In the genomic region with DNA sequence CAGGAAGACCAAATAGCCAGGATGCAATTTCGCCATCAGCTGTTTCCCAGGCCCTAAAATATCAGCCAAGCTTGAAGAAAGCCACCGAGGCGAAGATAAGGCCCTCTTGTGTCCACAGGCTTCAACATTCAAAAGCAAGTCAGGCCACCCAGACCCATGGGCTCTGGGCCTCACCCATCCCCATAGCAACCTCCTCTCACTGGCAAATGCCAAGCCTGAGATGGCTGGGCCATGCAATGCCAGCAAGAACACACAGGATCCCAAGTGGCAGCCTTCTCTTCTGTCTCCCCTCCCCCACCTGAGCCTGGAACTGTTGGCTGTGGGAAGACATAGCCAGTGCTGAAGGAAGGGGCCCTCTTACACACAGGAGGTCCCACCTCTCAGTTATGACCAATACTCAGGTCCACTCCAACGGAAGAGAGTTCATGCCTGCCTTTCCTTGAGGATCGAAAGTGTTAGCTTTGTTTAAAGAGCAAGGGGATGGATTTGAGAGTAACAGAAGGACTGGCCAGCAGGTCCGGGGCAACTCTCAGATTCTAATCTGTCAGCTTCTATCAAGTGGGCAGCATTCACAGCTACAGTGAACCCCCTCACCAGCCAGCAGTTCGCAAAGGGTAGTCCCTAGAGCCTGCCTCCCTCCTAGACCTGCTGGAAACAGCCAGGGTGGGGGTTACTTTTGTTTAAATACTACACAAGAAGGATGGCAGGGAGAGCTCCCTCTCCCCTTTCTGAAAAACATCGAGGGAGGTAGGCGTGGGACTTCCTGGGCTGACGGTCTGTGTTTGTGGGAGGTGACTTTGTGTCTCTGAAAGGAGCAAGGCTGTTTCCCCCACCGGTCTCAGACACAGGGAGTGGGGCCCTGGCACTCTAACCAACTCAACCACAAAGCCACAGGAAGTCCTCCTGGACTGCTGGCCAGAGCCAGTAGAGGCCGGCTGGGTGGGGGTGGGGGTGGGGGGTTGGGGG, we compare ENCODE assay signal across 8 mouse cellular contexts. TPM values are rescaled to one million over a fixed set of nuclear protein-coding genes. Genes with fewer than 3 reads are reported as not detected.
A peak's percentile ranks its signal among the peaks of the same experiment; 100 is the strongest.
DNase-seq lines count a peak whose midpoint lies in the region; ATAC-seq and TF ChIP-seq lines count a peak whose summit lies in the region.

No protein-coding gene starts in this region.

- dilution Hi-C loops in CH12.LX (cut with MboI; ENCODE audit: extremely low pct_ligation_motif_present, extremely low pct_unique_long_range_greater_than_20kb, low sequenced_read_pairs), result no loop called here

- no peaks in the 10 kb centered on the region for H3K9me3 ChIP-seq in hindbrain, embryonic 10.5 days
- H3K9me3 ChIP-seq in hindbrain, embryonic 11.5 days (ENCODE audit: control insufficient read depth, low read length), result no peaks in the 10 kb centered on the region
- no peaks in the 10 kb centered on the region for H3K9me3 ChIP-seq in CH12.LX (replicated peaks; ENCODE audit: low read length)
- no peaks in the 10 kb centered on the region for H3K9me3 ChIP-seq in embryonic facial prominence, embryonic 12.5 days
- no peaks in the 10 kb centered on the region for H3K9me3 ChIP-seq in limb, embryonic 10.5 days (replicated peaks)

- peaks cover 47% of the 10 kb centered on the region for H3K4me1 ChIP-seq in hindbrain, embryonic 10.5 days (replicated peaks)
- 0 out of 2 replicates have a peak, but pooled peaks cover 7% of the 10 kb centered on the region for H3K4me1 ChIP-seq in hindbrain, embryonic 11.5 days (replicated peaks; ENCODE audit: control insufficient read depth, insufficient read depth, low read length)
- peaks cover 32 to 90% of the 10 kb centered on the region in 2 experiments for H3K4me1 ChIP-seq in CH12.LX (ENCODE audit: control insufficient read depth in 1 of 2, insufficient read depth in 2 of 2)
- H3K4me1 ChIP-seq in embryonic facial prominence, embryonic 12.5 days, result peaks cover 31% of the 10 kb centered on the region
- peaks cover 53% of the 10 kb centered on the region for H3K4me1 ChIP-seq in limb, embryonic 10.5 days

- no peak for ATAC-seq in hindbrain, embryonic 11.5 days (ENCODE audit: low FRiP score)
- ATAC-seq in embryonic facial prominence, embryonic 12.5 days (ENCODE audit: insufficient number of reproducible peaks, insufficient read depth, low FRiP score, low TSS enrichment), result no peak
- peak; percentile 33 for ATAC-seq in megakaryocyte-erythroid progenitor cell, adult 5-6 weeks (replicated peaks; ENCODE audit: low FRiP score, low TSS enrichment, poor library complexity, severe bottlenecking)

- in situ Hi-C loops in CH12.LX (cut with MboI; ENCODE audit: low pct_ligation_motif_present, low pct_unique_long_range_greater_than_20kb, low sequenced_read_pairs), result no loop called here

- no peak overlapping the region for H3K4me3 ChIP-seq in hindbrain, embryonic 10.5 days
- H3K4me3 ChIP-seq in hindbrain, embryonic 11.5 days (ENCODE audit: low read depth, low read length), result no peak overlapping the region
- H3K4me3 ChIP-seq in CH12.LX (replicated peaks in 1 of 3; ENCODE audit: low read depth in 2 of 3, low read length in 2 of 3, poor library complexity in 1 of 3), result no peak overlapping the region
- H3K4me3 ChIP-seq in embryonic facial prominence, embryonic 12.5 days, result no peak overlapping the region
- H3K4me3 ChIP-seq in limb, embryonic 10.5 days, result no peak overlapping the region

- H3K36me3 ChIP-seq in hindbrain, embryonic 10.5 days, result no peaks in the 10 kb centered on the region
- H3K36me3 ChIP-seq in hindbrain, embryonic 11.5 days (ENCODE audit: control insufficient read depth, insufficient read depth, low read length), result no peaks in the 10 kb centered on the region
- H3K36me3 ChIP-seq in CH12.LX (replicated peaks in 1 of 2; ENCODE audit: control insufficient read depth in 1 of 2, insufficient read depth in 1 of 2, low read length in 1 of 2), result peaks cover 0 to 2% of the 10 kb centered on the region in 2 experiments
- H3K36me3 ChIP-seq in embryonic facial prominence, embryonic 12.5 days, result no peaks in the 10 kb centered on the region
- H3K36me3 ChIP-seq in limb, embryonic 10.5 days, result no peaks in the 10 kb centered on the region

- H3K79me2 ChIP-seq in CH12.LX (replicated peaks; ENCODE audit: control insufficient read depth, extremely low read depth, insufficient read depth, poor library complexity, severe bottlenecking), result no peaks in the 10 kb centered on the region

- H3K27ac ChIP-seq in hindbrain, embryonic 10.5 days, result peak overlapping the region; percentile 83
- H3K27ac ChIP-seq in hindbrain, embryonic 11.5 days (ENCODE audit: low read depth, low read length), result no peak overlapping the region
- peak overlapping the region; percentile 38 for H3K27ac ChIP-seq in CH12.LX (ENCODE audit: insufficient read depth, low read depth)
- peak overlapping the region; percentile 63 for H3K27ac ChIP-seq in embryonic facial prominence, embryonic 12.5 days
- peak overlapping the region; percentile 57 for H3K27ac ChIP-seq in limb, embryonic 10.5 days

- no peaks in the 10 kb centered on the region for H3K27me3 ChIP-seq in hindbrain, embryonic 10.5 days (ENCODE audit: insufficient read depth, poor library complexity, severe bottlenecking)
- no peaks in the 10 kb centered on the region for H3K27me3 ChIP-seq in hindbrain, embryonic 11.5 days (ENCODE audit: control insufficient read depth, insufficient read depth, low read length)
- H3K27me3 ChIP-seq in CH12.LX (replicated peaks), result no peaks in the 10 kb centered on the region
- no peaks in the 10 kb centered on the region for H3K27me3 ChIP-seq in embryonic facial prominence, embryonic 12.5 days
- H3K27me3 ChIP-seq in limb, embryonic 10.5 days (ENCODE audit: low read depth, poor library complexity, severe bottlenecking), result peaks cover 12% of the 10 kb centered on the region; the same call in 1 of the 2 replicates

- no peak for TF ChIP-seq POLR2A in CH12.LX (IDR thresholded peaks at IDR 0.05; ENCODE audit: low read depth, low read length)

- no peak for TF ChIP-seq CTCF in CH12.LX (conservative IDR thresholded peaks at IDR 0.05 in 1 of 2, IDR thresholded peaks at IDR 0.05 in 1 of 2; ENCODE audit: low read depth in 2 of 2, low read length in 2 of 2)

- no peak for DNase-seq in hindbrain, embryonic 10.5 days (ENCODE audit: low spot score)
- no peak for DNase-seq in hindbrain, embryonic 11.5 days (ENCODE audit: low spot score)
- peak; percentile 41 for DNase-seq in CH12.LX (ENCODE audit: extremely low read depth)
- DNase-seq in limb, embryonic 10.5 days (ENCODE audit: low spot score), result no peak
- DNase-seq in yolk sac, embryonic 10.5 days (ENCODE audit: low spot score), result no peak
- no peak for DNase-seq in frontal cortex, postnatal 14 days (ENCODE audit: low spot score in 2 of 2)

- no peak overlapping the region for H3K4me2 ChIP-seq in hindbrain, embryonic 11.5 days (replicated peaks; ENCODE audit: low read depth, low read length)
- H3K4me2 ChIP-seq in CH12.LX (ENCODE audit: insufficient read depth, low read depth, poor library complexity, severe bottlenecking), result peak overlapping the region; percentile 91
- 0 out of 2 replicates have a peak overlapping the region, but pooled peaks have one; percentile 11 for H3K4me2 ChIP-seq in embryonic facial prominence, embryonic 12.5 days (replicated peaks)

- TF ChIP-seq EP300 in CH12.LX (IDR thresholded peaks at IDR 0.05; ENCODE audit: low read length), result peak; percentile 36; the same call in 1 of the 2 replicates

- no peak for TF ChIP-seq RAD21 in CH12.LX (IDR thresholded peaks at IDR 0.05; ENCODE audit: low read depth, low read length)

- H3K9ac ChIP-seq in hindbrain, embryonic 11.5 days (ENCODE audit: low read depth, low read length), result no peak overlapping the region
- H3K9ac ChIP-seq in CH12.LX (ENCODE audit: insufficient read depth, low read depth), result peak overlapping the region; percentile 43; the same call in 1 of the 2 replicates
- no peak overlapping the region for H3K9ac ChIP-seq in embryonic facial prominence, embryonic 12.5 days

- 30% methylated on average over 12 of the region's 12 CpGs for WGBS in hindbrain, embryonic 10.5 days
- 35% methylated on average over 12 of the region's 12 CpGs for WGBS in hindbrain, embryonic 11.5 days
- WGBS in embryonic facial prominence, embryonic 12.5 days, result 27% methylated on average over 12 of the region's 12 CpGs
- WGBS in limb, embryonic 10.5 days, result 38% methylated on average over 12 of the region's 12 CpGs

TF ChIP-seq in CH12.LX, 34 proteins besides CTCF, POLR2A, EP300 and RAD21:
- TF ChIP-seq MAX (IDR thresholded peaks at IDR 0.05; ENCODE audit: low read length) (no peak), ETS1 (conservative IDR thresholded peaks at IDR 0.05; ENCODE audit: low read depth, low read length) (peak; percentile 55; the same call in 1 of the 2 replicates), MEF2A (IDR thresholded peaks at IDR 0.05; ENCODE audit: borderline replicate concordance, low read depth, low read length) (peak; percentile 51; the same call in 1 of the 2 replicates), MAZ (IDR thresholded peaks at IDR 0.05; ENCODE audit: low read depth, low read length) (0 out of 2 replicates have a peak, but pooled peaks have one; percentile 28), IRF4 (IDR thresholded peaks at IDR 0.05; ENCODE audit: low read depth, low read length) (peak; percentile 54; the same call in 1 of the 2 replicates), USF1 (IDR thresholded peaks at IDR 0.05; ENCODE audit: low read depth, low read length) (no peak), ELF1 (IDR thresholded peaks at IDR 0.05; ENCODE audit: low read depth, low read length) (peak; percentile 54; the same call in 1 of the 2 replicates), ZKSCAN1 (IDR thresholded peaks at IDR 0.05; ENCODE audit: borderline replicate concordance, low read depth, low read length) (no peak), CHD2 (IDR thresholded peaks at IDR 0.05; ENCODE audit: low read length) (peak; percentile 41), ZC3H11A (IDR thresholded peaks at IDR 0.05; ENCODE audit: low read depth, low read length) (no peak), TCF12 (IDR thresholded peaks at IDR 0.05; ENCODE audit: low read depth, low read length) (peak; percentile 49; the same call in 1 of the 2 replicates), BHLHE40 (IDR thresholded peaks at IDR 0.05; ENCODE audit: low read depth, low read length) (peak; percentile 39; the same call in 1 of the 2 replicates), NRF1 (IDR thresholded peaks at IDR 0.05; ENCODE audit: low read depth, low read length) (no peak)

RNA-seq across cellular contexts. Expression of gene Cd9, which starts 13.9 kb away (rescaled TPM):
- 35.9 and 39.9 TPM in 2 replicates for polyA plus RNA-seq in hindbrain, embryonic 10.5 days (2016; fragmentation: Nextera tagmentation; extraction: Ambion mirVana)
- 42.6 and 45.9 TPM in 2 replicates for polyA plus RNA-seq in hindbrain, embryonic 11.5 days (2014; fragmentation: Nextera tagmentation; extraction: Ambion mirVana)
- 20.9 and 21.6 TPM in 2 replicates for total RNA-seq in CH12.LX (2012; rRNA removed)
- 12.1 and 12.3 TPM in 2 replicates for total RNA-seq in CH12.LX (2014; rRNA removed)
- 24.4 and 27.5 TPM in 2 replicates for polyA plus RNA-seq in CH12.LX (2012; ENCODE audit: insufficient read length, low read depth)
- polyA plus RNA-seq in embryonic facial prominence, embryonic 12.5 days (2016; fragmentation: Nextera tagmentation; extraction: Ambion mirVana), result 70.5 and 72.0 TPM in 2 replicates
- 22.5 and 33.2 TPM in 2 replicates for polyA plus RNA-seq in limb, embryonic 10.5 days (2016; fragmentation: Nextera tagmentation; extraction: Ambion mirVana)
- total RNA-seq in megakaryocyte-erythroid progenitor cell, adult 5-6 weeks (2014; fragmentation: Nextera tagmentation), result 9.5 and 11.8 TPM in 2 replicates
- 34.1 and 40.0 TPM in 2 replicates for total RNA-seq in megakaryocyte-erythroid progenitor cell, adult 5-6 weeks (2017)
